Mouse (Mus musculus): ENCODE results near the gene Ddr2. TPM values are rescaled to one million over a fixed set of nuclear protein-coding genes. Genes with fewer than 3 reads are reported as not detected.

The Ddr2 gene
- total RNA-seq, 2 experiments from 2014 or later, result 4.7 to 5.0 TPM

GRCm38 (mm10) chr1:169948280-169948679, 162.3 kb downstream of the Ddr2 start:
- H3K27ac ChIP-seq, result no peak overlapping the region
- no peak for TF ChIP-seq CTCF (conservative IDR thresholded peaks at IDR 0.05)
- H3K4me3 ChIP-seq, result no peak overlapping the region
- no peak for DNase-seq (ENCODE audit: low spot score in 2 of 2)

DNA sequence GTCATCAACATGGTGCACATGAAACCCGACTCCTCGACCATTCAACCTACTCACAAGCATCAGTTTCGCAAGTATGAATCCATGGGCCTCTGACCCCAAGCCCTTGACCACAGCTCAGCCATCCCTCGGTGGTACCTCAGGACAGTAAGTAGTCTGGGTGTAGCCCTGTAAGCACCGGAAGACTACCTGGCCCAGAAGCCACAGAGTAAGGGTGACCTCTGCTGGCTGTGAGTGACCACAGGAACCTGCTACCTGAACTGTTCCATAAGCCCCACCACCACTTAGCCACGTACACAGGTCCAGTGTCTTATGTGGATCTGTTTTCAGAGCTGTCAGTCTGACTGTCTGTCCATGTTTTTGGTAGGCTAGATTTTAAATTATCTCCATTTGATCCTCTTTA, 162.9 kb downstream of the Ddr2 start:
- no peak overlapping the region for H3K4me3 ChIP-seq
- DNase-seq (ENCODE audit: low spot score in 2 of 2), result no peak
- H3K27ac ChIP-seq, result no peak overlapping the region
- TF ChIP-seq CTCF (conservative IDR thresholded peaks at IDR 0.05), result peak; percentile 35

GRCm38 (mm10) chr1:169946004-169946403, 164.6 kb downstream of the Ddr2 start:
- TF ChIP-seq CTCF (conservative IDR thresholded peaks at IDR 0.05), result no peak
- H3K27ac ChIP-seq, result no peak overlapping the region
- H3K4me3 ChIP-seq, result no peak overlapping the region
- DNase-seq (ENCODE audit: low spot score in 2 of 2), result no peak

- peak; percentile 40 to 69 for DNase-seq (ENCODE audit: low spot score in 2 of 2)
- H3K27ac ChIP-seq, result no peak overlapping the region
- no peak overlapping the region for H3K4me3 ChIP-seq
- peak; percentile 92 for TF ChIP-seq CTCF (conservative IDR thresholded peaks at IDR 0.05)
These were observed 171.2 kb downstream of the Ddr2 start for GRCm38 (mm10) chr1:169939345-169939744.

DNA sequence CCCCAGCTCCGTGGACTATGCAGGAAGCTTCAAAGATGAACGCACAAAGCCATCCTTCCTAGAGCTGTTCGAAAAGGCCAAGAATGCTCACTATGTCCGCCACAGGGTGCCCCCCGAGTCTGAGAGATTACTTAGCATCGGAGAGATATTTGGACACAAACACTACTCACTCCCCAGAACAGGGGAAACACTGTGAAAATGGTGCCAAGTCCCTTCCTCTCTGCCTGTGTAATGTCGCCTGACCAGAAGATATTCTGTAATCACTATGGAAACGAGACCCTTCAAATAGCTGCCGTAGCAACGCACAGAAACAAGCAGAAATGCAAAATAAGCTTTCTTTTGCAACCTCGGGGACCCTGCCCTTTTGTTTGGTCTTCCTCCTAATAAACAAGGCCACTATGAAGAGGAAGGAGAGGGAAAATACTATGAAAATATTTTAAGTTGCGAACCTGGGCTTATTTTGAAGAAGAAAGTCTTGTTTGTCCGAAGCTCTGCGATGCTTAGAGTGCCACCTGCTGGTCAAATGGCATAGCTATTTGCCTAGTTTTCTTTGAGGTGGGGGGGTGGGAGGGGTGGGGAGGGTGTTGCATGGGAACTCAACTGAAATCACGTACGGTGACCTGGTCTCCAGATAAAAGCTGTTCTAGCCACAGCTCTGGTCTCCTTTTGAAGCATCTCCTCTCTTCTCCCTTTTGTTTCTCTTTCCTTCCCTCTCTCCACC, 176.4 kb downstream of the Ddr2 start:
- Histone ChIP-seq H3K4me3 (peak overlapping the region; percentile 59), H3K27ac (peak overlapping the region; percentile 89)
- TF ChIP-seq CTCF (conservative IDR thresholded peaks at IDR 0.05), result peak; percentile 79
- peak; percentile 42 to 71 for DNase-seq (ENCODE audit: low spot score in 2 of 2)

DNA sequence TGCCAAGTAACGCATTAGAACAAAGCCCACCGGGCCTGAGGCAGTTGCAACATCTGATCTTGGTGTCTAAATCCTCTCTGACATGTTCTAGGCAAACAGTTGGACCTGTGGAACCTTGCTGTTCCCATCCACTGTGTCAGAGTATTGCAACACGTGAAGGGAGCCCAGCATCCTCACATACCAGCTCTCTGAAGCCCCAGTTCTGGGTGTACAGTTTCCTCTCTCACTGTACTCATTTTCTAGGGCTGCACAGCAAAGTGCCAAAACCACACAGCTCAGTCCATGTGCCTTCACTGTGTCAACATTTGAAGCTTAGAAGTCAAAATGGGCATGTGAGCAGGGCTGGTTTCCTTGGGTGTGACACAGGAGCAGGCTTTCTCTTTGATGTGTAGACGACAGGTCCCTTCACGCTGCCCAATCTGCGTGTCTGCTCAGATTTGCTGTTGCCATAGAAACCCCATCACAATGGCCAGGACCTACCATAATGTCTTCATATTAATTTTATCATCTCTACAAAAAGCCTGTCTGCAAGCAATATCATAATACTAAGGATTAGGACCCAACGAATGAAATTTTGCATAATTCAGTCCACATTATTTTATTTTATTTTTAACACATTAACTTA, 178.3 kb downstream of the Ddr2 start:
- Histone ChIP-seq H3K27ac (peak overlapping the region; percentile 69), H3K4me3 (peak overlapping the region; percentile 10)
- no peak for DNase-seq (ENCODE audit: low spot score in 2 of 2)
- no peak for TF ChIP-seq CTCF (conservative IDR thresholded peaks at IDR 0.05)

- H3K27ac ChIP-seq, result peak overlapping the region; percentile 69
- DNase-seq (ENCODE audit: low spot score in 2 of 2), result no peak
- peak overlapping the region; percentile 10 for H3K4me3 ChIP-seq
- TF ChIP-seq CTCF (conservative IDR thresholded peaks at IDR 0.05), result no peak
These were observed 178.9 kb downstream of the Ddr2 start for GRCm38 (mm10) chr1:169931698-169932097.

GRCm38 (mm10) chr1:169928454-169928971, 182.0 kb downstream of the Ddr2 start, which contains the start of gene Ccdc190:
Ccdc190 (plus strand) TSS chr1:169928648.
- TF ChIP-seq CTCF (conservative IDR thresholded peaks at IDR 0.05), result no peak
- H3K27ac ChIP-seq, result peak within 1 kb of the TSS; percentile 82
- peak within 1 kb of the TSS; percentile 48 for H3K4me3 ChIP-seq
- peak in 1 of 2 experiments; percentile 47 for DNase-seq (ENCODE audit: low spot score in 2 of 2)

DNA sequence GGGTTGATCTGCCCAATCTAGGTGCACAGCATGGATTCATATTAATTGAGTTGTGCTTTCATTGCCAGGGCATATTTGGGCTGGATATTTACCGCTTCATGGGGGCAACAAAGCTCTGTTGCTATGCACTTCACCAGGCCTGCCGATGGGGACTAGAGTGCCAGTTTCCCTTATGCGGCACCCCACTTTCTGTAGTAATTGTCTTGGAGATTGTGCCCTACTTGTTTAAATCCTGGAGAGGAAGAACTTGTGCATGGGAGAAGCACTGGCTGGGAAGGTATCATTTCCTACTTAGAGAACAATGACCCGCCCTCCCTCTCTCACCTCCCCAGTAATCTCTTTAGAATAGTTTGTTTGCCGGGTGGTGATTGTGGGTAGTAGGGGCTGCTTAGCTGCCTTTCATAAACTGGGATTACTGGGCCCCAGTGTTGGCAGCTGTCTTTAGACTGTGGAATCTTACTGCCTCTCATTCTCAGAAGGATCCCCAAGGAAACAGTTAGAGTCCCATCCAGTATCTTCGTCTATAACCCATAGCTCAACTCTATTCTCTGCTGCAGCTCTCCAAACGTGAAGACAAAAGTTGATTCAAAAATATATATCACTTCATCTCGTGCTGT, 182.7 kb downstream of the Ddr2 start:
- no peak for TF ChIP-seq CTCF (conservative IDR thresholded peaks at IDR 0.05)
- no peak for DNase-seq (ENCODE audit: low spot score in 2 of 2)
- peak overlapping the region; percentile 18; the same call in 1 of the 2 replicates for H3K4me3 ChIP-seq
- peak overlapping the region; percentile 82 for H3K27ac ChIP-seq

DNA sequence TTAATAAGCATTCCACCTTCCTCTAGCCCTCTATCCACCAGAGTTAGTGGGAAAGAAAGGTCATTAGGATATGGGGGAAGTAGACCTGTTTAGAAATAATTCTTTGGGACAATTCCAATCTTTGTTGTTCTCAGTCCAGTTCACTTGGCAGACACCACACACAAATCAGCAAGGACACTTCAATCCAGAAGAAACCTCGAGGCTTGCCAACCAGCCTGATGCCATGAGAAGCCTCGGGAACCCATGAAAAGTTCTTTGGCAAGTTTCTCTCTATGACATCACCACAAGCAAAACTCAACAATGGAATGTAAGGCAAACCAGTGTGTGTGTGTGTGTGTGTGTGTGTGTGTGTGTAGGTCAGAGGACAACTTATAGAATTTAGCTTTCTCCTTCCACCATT, 186.0 kb downstream of the Ddr2 start:
- H3K27ac ChIP-seq, result no peak overlapping the region
- TF ChIP-seq CTCF (conservative IDR thresholded peaks at IDR 0.05), result no peak
- no peak for DNase-seq (ENCODE audit: low spot score in 2 of 2)
- no peak overlapping the region for H3K4me3 ChIP-seq

Other genes starting within 250 kb of the Ddr2 start
- gene Ccdc190, start 182.1 kb downstream of the Ddr2 start, total RNA-seq (2021), result 10 to 100 TPM; 23.9 to 25.8 TPM
- 10 to 100 TPM; 13.1 to 15.9 TPM for gene Hsd17b7, start 141.5 kb downstream of the Ddr2 start, total RNA-seq (2021)
- gene Uap1, start 64.2 kb upstream of the Ddr2 start, total RNA-seq (2021), result 10 to 100 TPM; 51.4 to 56.0 TPM
- 100 to 1,000 TPM; 142 to 143 TPM for gene Uhmk1, start 104.6 kb upstream of the Ddr2 start, total RNA-seq (2021)
- gene Sh2d1b2, start 122.0 kb upstream of the Ddr2 start, total RNA-seq (2021), result not detected
- gene Sh2d1b1, start 166.6 kb upstream of the Ddr2 start, total RNA-seq (2021), result not detected
- gene Gm7694, start 195.6 kb upstream of the Ddr2 start, total RNA-seq (2021), result 1 to 10 TPM; 4.1 TPM
- gene Spata46, start 198.0 kb upstream of the Ddr2 start, total RNA-seq (2021), result not detected

Measured in layer of hippocampus, adult 2 months (tissue).